Mouse (Mus musculus) forebrain, postnatal 0 days (tissue): Measurements from ENCODE around the gene Arl6ip5. TPM values are rescaled to one million over a fixed set of nuclear protein-coding genes. Genes with fewer than 3 reads are reported as not detected.

ENCODE experiments used
- ATAC-seq: fragments of 200-750 bp; cut with Nextera tagmentation; 2 replicates; pipeline ENCODE4 v1.8.0; 2017; ENCODE audit warnings: mild to moderate bottlenecking, moderate library complexity
- DNase-seq: peaks from one replicate; pipeline ENCODE4 v3.0.0-alpha.2; 2015
- H3K27ac ChIP-seq: fragments of 300-500 bp; sonication (generic); 2 replicates; pipeline ENCODE4 v1.5.1; 2014; ENCODE audit warnings: low read depth, mild to moderate bottlenecking, antibody characterized with exemption, low read length, moderate library complexity, mixed read lengths
- H3K27me3 ChIP-seq: fragments of 300-500 bp; sonication (generic); 2 replicates; pipeline ENCODE4 v1.6.1; 2014; ENCODE audit warnings: mild to moderate bottlenecking, low read length, mixed read lengths; ENCODE audit not compliant: insufficient read depth
- H3K36me3 ChIP-seq: fragments of 300-500 bp; sonication (generic); 2 replicates; pipeline ENCODE4 v1.6.1; 2014; ENCODE audit warnings: mild to moderate bottlenecking, moderate library complexity; ENCODE audit not compliant: insufficient read depth
- H3K4me1 ChIP-seq: fragments of 300-500 bp; sonication (generic); 2 replicates; pipeline ENCODE4 v1.6.1; 2014; ENCODE audit warnings: antibody characterized with exemption; ENCODE audit not compliant: insufficient read depth
- H3K4me2 ChIP-seq: fragments of 300-500 bp; sonication (generic); 2 replicates; pipeline ENCODE4 v1.6.1; 2014; ENCODE audit warnings: low read depth, mild to moderate bottlenecking, moderate library complexity
- H3K4me3 ChIP-seq: fragments of 300-500 bp; sonication (generic); 2 replicates; pipeline ENCODE4 v1.5.1; 2014; ENCODE audit warnings: low read depth, low read length, mixed read lengths
- H3K9ac ChIP-seq: fragments of 300-500 bp; sonication (generic); 2 replicates; pipeline ENCODE4 v1.6.1; 2014; ENCODE audit warnings: mild to moderate bottlenecking
- H3K9me3 ChIP-seq: fragments of 300-500 bp; sonication (generic); 2 replicates; pipeline ENCODE4 v1.6.1; 2016; ENCODE audit warnings: low read length
- CTCF ChIP-seq: sonication (generic); IDR thresholded peaks from 2 replicates; pipeline ENCODE4 v1.5.1; 2016; ENCODE audit warnings: antibody characterized with exemption, control low read depth, low read depth
- WGBS: fragments of 180-500 bp; shearing (Covaris S2); extraction: QIAGEN DNeasy Blood & Tissue Kit; methylation state at CpG from one replicate; pipeline ENCODE4 v1.1.7; 2014; 5-methylcytosine and 5-hydroxymethylcytosine counted together
- polyA plus RNA-seq: library from polyadenylated mRNA; unstranded; fragments of >200 nt; fragmentation: Nextera tagmentation; extraction: Ambion mirVana; gene quantifications from 2 replicates; pipeline ENCODE4 v1.2.1, GENCODE M21; 2015
- total RNA-seq: library from RNA; depleted of rRNA; stranded (reverse); fragments of >200 nt; gene quantifications from 2 replicates; pipeline ENCODE4 v1.2.3, GENCODE M21; 2014

Arl6ip5 gene
- total and polyA plus RNA-seq, 2 experiments from 2014 or later = 101 to 146 TPM

DNA sequence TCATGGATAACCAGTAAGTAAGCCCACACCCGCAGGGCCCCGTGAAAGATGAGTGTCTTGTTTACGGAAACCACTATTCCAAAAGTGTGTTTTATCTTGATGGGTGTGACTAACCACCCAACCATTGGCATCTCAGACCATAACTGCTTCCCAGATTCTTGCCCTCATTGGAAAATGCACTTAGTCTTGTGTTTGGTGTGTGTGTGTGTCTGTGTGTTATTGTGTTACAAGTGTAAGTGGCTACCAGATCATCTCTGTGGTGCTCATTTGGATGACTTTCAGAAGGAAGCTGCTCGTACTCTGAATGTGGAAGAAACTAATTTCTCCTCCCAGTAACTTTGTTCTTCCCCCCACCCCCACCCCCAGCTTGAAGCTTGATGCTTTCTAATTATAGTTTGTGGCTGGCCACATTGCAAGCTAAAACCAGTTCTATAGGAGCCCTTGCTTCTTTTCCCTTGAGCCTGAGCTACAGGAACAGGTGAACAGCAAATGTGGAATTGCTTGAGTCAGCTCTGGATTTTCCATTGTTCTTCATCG lies 12.5 kb downstream of the Arl6ip5 start:
- peaks cover 5% of the 10 kb centered on the region for H3K4me1 ChIP-seq
- ATAC-seq = no peak
- no peak overlapping the region for H3K9ac ChIP-seq
- H3K27me3 ChIP-seq = no peaks in the 10 kb centered on the region
- H3K4me2 ChIP-seq = no peak overlapping the region
- H3K36me3 ChIP-seq = no peaks in the 10 kb centered on the region; the same call in 1 of the 2 replicates
- no peak overlapping the region for H3K4me3 ChIP-seq
- TF ChIP-seq CTCF = no peak
- no peak for DNase-seq
- H3K9me3 ChIP-seq = no peaks in the 10 kb centered on the region
- WGBS = 60% methylated on average over 5 of the region's 5 CpGs
- H3K27ac ChIP-seq = no peak overlapping the region

DNA sequence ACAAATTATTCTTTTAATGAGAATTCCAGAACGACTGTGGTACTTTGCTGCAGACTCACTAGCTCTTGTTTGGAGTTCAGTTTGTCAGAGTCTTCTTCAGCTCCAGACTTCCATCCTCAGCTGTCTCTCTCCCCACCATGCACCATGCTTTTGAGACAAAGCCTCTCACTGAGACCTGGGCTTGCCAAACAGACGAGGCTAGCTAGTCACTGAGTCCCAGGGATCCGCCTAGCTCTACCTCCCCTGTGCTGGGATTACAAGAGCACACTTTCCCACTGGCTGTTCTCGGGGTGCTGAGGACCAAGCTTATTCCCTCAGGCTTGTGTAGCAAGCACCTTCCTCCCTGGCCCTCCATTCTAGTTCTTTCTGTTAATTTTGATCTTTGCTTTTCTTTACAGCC lies 13.1 kb downstream of the Arl6ip5 start:
- no peaks in the 10 kb centered on the region; the same call in 1 of the 2 replicates for H3K36me3 ChIP-seq
- DNase-seq (no peak), ATAC-seq (no peak)
- H3K4me1 ChIP-seq = peaks cover 5% of the 10 kb centered on the region
- H3K9me3 ChIP-seq = no peaks in the 10 kb centered on the region
- no peak overlapping the region for H3K4me3 ChIP-seq
- no peak overlapping the region for H3K4me2 ChIP-seq
- H3K27me3 ChIP-seq = no peaks in the 10 kb centered on the region
- H3K9ac ChIP-seq = no peak overlapping the region
- 79% methylated on average over 4 of the region's 4 CpGs for WGBS
- no peak overlapping the region for H3K27ac ChIP-seq
- no peak for TF ChIP-seq CTCF

DNA sequence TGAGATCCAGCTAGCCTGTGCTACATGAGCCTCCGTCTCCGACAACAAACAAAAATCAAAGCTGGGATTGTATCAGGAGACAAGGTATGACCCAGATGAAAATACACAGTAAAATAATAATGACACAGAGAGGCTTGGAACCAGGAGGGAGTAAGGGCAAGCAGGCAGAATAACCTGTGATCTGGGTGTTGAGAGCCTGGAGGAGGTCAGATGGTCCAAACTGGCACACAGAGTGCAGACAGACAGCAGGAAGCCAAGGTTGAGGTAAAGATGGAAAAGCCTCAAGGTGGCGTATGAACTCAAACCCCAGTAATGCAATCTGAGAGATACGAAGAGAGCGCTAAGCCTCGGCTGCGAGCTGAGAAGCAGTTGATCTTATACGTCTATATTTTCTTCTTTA lies 14.0 kb downstream of the Arl6ip5 start:
- H3K4me3 ChIP-seq = no peak overlapping the region
- peaks cover 5% of the 10 kb centered on the region for H3K4me1 ChIP-seq
- no peak overlapping the region for H3K27ac ChIP-seq
- peaks cover 4% of the 10 kb centered on the region for H3K36me3 ChIP-seq
- no peaks in the 10 kb centered on the region for H3K27me3 ChIP-seq
- TF ChIP-seq CTCF = no peak
- no peak for ATAC-seq
- no peaks in the 10 kb centered on the region for H3K9me3 ChIP-seq
- DNase-seq = no peak
- H3K4me2 ChIP-seq = no peak overlapping the region
- 96% methylated on average over 8 of the region's 8 CpGs for WGBS
- no peak overlapping the region for H3K9ac ChIP-seq

DNA sequence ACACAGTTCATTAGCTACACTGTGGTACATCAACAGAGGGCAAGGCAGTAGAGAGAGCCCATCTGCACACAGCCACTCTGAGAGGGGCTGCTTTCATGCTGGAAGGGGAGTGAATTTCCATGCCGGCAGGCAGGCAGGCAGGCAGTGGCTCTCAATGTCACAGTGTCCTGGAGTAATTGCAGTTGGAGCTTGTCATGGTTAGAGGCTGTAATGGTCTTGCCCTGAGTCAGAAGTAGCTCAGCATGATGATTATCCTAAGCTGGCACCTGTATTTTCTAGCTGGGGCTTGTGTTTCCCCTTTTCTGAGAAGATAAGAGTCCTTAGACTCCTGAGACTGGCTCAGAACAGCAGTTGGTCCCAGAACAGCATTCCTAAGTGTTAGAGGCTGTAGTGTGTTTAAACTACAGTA lies 15.6 kb downstream of the Arl6ip5 start:
- peaks cover 19% of the 10 kb centered on the region for H3K36me3 ChIP-seq
- 24% methylated on average over 1 of the region's 1 CpGs for WGBS
- H3K4me1 ChIP-seq = peaks cover 4% of the 10 kb centered on the region
- TF ChIP-seq CTCF = no peak
- no peak overlapping the region for H3K27ac ChIP-seq
- no peaks in the 10 kb centered on the region for H3K9me3 ChIP-seq
- no peak overlapping the region for H3K4me3 ChIP-seq
- no peak overlapping the region for H3K9ac ChIP-seq
- H3K27me3 ChIP-seq = no peaks in the 10 kb centered on the region
- DNase-seq (no peak), ATAC-seq (no peak)
- no peak overlapping the region for H3K4me2 ChIP-seq

DNA sequence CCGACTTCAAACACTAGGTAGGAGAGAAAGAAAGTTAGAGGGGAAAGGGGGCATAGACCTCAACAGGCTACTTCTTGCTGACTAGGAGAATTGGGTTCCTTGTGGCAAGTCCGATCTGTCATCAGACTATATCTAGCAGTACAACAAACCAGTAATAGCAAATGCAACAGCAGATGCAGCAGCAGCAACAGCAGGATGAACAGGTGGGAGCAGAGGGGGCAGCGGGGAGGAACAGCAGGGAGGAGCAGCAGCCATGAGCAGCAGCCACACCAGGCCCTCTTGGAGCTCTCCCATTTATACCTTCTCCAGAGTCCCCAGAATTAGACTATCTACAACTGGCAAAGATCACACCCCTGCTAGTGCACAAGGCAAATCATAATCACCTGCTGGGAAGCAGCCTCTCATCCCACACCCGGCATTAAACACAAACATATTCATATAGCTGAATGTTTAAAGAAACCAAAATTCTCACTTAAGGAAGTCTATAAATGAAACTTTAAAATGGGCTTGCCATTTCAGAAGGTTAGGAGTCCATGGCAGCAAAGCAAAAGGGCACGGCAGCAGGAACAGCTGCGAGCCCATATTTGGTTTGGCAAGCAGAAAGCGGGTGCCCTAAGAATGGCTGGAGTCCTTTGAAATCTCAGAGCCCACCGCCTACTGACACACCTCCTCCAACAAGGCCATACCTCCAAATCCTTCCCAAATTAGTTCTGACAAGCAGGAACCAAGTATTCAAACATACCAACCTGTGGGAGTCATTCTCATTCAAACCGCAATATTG lies 16.8 kb downstream of the Arl6ip5 start:
- Histone ChIP-seq H3K9me3 (no peaks in the 10 kb centered on the region), H3K36me3 (peaks cover 29% of the 10 kb centered on the region), H3K27ac (no peak overlapping the region), H3K4me1 (no peaks in the 10 kb centered on the region), H3K4me2 (no peak overlapping the region), H3K27me3 (no peaks in the 10 kb centered on the region), H3K9ac (no peak overlapping the region), H3K4me3 (no peak overlapping the region)
- ATAC-seq (no peak), DNase-seq (no peak)
- 96% methylated on average over 9 of the region's 9 CpGs for WGBS
- TF ChIP-seq CTCF = no peak

DNA sequence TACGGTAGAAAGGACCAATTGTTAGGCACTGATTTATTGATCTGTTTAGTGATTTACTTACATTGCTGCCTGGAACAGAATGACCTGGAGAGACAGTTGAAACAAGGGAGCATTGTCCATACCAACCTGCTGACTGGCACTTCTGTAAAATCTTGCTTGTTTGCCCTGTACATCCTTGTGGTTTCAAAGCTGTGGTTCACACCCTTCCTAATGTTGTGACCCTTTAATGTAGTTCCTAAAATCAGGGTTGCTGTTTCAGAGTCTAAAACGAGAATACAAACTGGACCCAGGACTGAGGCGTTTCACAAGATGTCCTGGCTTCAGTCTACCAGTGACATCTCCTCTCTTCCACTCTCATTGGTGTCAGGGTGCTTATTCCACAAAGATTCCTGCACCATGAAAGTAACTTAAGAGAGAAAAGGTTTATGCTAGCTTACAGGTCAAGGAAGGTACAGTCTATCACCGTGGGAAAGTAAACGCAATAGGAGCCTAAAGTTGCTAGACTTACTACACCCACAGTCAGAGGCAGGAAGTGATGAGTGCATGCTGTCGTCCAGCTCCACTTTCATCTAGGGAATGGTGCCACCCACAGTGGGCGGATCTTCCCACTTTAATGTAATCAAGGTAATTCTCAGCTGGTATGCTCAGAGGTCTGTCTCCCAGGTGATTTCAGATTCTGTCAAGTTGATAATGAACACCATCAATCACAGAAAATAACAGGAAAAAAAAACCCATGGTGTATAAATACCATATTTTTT lies 24.6 kb downstream of the Arl6ip5 start:
- no peaks in the 10 kb centered on the region for H3K4me1 ChIP-seq
- no peak overlapping the region for H3K4me2 ChIP-seq
- ATAC-seq (no peak), DNase-seq (no peak)
- TF ChIP-seq CTCF = no peak
- no peak overlapping the region for H3K27ac ChIP-seq
- H3K36me3 ChIP-seq = peaks cover 36% of the 10 kb centered on the region
- no peaks in the 10 kb centered on the region for H3K27me3 ChIP-seq
- 90% methylated on average over 7 of the region's 7 CpGs for WGBS
- H3K9me3 ChIP-seq = no peaks in the 10 kb centered on the region
- no peak overlapping the region for H3K4me3 ChIP-seq
- no peak overlapping the region for H3K9ac ChIP-seq

DNA sequence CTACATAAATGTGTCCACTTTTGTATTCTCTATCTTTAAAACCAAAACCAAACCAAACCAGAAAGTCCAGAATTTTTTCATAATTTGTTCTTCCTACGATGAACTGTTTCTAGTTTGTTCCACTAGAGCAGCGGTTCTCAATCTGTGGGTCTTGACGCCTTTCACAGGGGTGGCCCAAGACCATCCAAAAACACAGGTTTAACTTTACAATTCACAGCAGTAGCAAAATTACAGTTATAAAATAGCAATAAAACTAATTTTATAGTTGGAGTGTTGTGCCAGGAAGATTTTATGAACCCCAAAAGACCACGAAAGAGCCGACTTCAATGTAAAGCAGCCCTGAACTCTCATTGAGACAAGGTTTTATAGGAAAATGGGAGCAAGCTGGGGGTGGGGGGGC lies 25.6 kb downstream of the Arl6ip5 start:
- Histone ChIP-seq H3K4me1 (no peaks in the 10 kb centered on the region), H3K9ac (no peak overlapping the region), H3K4me3 (no peak overlapping the region), H3K27me3 (no peaks in the 10 kb centered on the region), H3K27ac (no peak overlapping the region), H3K9me3 (no peaks in the 10 kb centered on the region), H3K4me2 (no peak overlapping the region), H3K36me3 (peaks cover 26% of the 10 kb centered on the region)
- ATAC-seq (no peak), DNase-seq (no peak)
- no peak for TF ChIP-seq CTCF
- 96% methylated on average over 5 of the region's 5 CpGs for WGBS
